Mouse (Mus musculus) cerebellum, adult 8-10 months (tissue): ENCODE results near the gene Gm49392.
"Not testable (repeated sequence)": the region's sequence is repeated elsewhere in the genome, so short reads cannot be mapped to it uniquely, and the experiment has no call there.

Experiments used
- DNase-seq: peaks from one replicate; pipeline ENCODE4 v3.0.0; 2022

Gene Gm49392

GRCm38 (mm10) chr13:60896794-60897193, at the start of gene Gm49392:
Gene Gm49392 (minus strand): TSS chr13:60896894.
- not testable (repeated sequence) for DNase-seq

DNA sequence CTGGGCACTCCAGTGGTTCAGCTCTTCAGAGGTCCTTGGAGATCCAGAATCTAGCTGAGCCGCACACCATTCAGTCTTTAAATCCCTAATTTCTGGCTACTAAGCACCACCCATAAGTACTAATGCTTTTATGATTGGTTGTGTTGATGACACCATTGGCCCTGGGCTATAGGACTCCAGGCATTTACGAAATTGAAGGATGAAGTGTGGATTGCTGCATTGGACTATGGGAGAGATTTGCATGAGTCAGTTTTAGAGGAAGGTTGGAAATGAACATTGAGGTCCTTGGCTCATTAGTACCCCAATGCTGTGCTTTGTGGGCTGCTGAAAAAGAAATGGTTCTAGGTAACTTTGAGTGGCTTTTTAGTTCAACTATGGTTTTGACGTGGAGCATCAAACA, 45.2 kb upstream of the Gm49392 start, which contains the start of gene Tpbpa:
Tpbpa (minus strand) TSS at position 101 of the 400 bp plus-strand sequence.
- not testable (repeated sequence) for DNase-seq

GRCm38 (mm10) chr13:60936500-60936901, 39.8 kb upstream of the Gm49392 start, which contains the start of the genes Gm49391 and Ctla2a:
Gene Gm49391 (minus strand): TSS chr13:60936571.
Gene Ctla2a (minus strand): TSS chr13:60936625.
- DNase-seq: no peak

DNA sequence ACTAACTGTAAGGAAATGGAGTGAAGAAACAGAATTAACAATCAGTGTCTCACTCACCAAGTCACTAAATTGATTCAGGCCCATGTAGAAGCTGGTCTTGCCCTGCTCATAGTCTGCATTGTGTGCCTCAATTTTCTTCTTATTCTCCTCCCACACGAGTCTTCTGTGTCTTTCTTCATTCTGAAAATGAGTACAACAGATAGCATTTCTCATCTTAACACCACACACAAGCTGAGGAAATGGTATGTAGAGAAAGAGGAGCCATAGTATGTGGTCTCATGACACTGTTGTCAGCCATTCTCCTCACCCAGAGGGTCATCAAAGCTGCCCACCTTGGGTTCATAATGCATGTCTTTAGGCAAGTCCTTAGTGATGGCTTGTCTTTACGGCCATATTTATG, 38.8 kb upstream of the Gm49392 start, which contains the start of gene Gm49393:
Gm49393 (minus strand) TSS at position 101 of the 400 bp plus-strand sequence.
- DNase-seq: not testable (repeated sequence)

DNA sequence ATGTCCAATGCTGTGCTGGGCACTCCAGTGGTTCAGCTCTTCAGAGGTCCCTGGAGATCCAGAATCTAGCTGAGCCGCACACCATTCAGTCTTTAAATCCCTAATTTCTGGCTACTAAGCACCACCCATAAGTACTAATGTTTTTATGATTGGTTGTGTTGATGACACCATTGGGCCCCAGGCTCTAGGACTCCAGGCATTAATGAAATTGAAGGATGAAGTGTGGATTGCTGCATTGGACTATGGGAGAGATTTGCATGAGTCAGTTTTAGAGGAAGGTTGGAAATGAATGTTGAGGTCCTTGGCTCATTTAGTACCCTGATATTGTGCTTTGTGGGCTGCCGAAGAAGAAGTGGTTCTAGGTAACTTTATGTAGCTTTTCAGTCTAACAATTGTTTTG, 8.1 kb upstream of the Gm49392 start, which contains the start of gene Tpbpb:
Tpbpb (minus strand) TSS at position 101 of the 400 bp plus-strand sequence.
- not testable (repeated sequence) for DNase-seq

- no peak for DNase-seq
Observed at GRCm38 (mm10) chr13:60897328-60897727, 634 bp upstream of the Gm49392 start, which contains the start of gene Ctla2b. Gene Ctla2b (minus strand): TSS chr13:60897447.

DNA sequence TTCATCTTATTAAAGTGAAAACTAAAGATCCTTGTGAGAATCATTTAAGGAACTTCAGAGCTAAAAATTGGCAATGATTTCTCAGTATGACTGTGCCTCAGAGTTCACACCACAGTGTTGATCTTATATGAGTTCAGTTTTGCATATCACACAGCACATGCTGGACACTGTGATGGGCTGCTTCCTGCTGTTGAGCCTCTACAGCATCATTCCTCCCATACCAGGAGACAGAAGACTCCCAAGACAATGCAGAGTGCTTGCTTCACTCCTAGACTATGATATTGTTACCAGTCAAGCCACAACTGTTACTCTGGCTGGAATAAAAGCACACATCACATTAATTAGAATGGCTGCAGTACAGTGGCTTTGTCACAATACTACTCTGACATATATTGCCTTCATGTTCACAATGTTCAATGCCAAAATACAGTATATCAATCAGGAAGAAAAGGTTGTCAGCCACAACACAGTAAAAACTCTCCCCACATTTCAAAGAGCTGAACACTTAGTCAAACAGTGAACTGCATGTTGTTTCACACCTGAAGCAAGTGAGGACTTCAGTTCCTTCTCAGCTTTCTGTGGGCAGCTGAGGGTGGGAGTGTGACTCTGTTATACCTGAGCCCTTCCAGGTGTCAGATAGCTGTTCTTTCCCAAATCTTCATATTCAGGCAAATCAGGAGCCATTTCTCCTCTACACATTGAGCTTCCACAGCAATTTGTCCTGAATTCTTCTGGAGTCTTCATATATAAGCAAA, 1.1 kb downstream of the Gm49392 start:
- DNase-seq: no peak

- no peak for DNase-seq
Observed at GRCm38 (mm10) chr13:60892301-60892700, 4.4 kb downstream of the Gm49392 start.

DNA sequence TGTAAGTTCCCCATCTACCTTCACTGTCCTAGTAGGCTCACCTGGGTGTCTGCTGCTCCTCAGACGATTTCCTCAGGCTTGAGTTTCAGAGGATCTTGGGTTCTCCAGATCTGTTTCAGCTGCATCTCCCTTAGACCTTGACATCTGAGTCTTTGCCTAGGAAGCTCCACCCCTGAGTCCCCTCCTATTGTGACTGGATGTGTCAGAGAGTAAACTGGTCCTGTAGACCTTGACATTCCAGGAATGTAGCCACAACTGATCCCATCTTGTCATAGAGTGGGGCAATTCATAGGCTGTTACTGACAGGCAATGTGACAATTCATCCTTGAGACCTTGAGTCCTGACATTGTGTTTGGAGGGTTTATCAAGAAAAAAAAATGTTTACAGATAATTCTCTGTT, 32.4 kb downstream of the Gm49392 start, which contains the start of gene 4930486L24Rik:
4930486L24Rik (minus strand) TSS at position 195 of the 400 bp plus-strand sequence.
- no peak for DNase-seq

DNA sequence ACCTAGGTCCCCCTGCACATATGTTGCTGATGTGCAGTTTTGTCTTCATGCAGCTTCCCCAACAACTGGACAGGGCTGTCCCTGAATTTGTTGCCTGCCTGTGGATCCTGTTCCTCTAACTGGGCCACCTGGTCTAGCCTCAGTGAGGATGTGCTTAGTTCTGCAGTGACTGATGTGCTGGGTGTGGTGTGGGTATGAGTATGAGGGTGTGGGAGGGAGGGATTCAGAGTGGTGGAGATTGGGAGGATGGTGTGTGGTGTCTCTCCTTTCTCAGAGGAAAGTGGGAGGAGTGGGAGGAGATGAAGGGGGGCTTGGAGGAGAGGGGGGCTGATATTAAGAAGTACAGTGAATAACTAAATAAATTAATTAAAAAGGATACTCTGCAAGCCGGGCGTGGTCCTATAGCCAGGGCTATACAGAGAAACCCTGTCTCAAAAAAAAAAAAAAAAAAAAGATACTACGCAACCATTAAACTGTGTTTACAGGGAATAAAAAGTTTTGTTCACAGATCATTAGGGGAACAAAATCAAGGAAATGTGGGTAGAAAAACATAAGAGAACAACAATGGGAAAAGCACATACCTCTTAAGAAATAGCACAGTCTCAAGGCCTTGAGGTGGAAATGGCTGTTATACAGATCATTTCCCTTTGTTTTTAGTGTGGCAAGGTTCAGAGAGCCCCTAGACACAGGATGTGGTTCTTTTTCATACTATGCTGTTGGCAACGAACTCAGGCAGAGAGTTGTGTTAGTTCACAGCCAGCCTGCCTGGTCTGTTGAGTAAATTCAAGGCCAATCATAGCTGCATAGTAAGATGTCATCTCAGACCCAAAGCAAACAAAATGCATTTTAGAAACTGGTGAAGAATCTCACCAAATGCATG, 48.2 kb downstream of the Gm49392 start:
- no peak for DNase-seq

DNA sequence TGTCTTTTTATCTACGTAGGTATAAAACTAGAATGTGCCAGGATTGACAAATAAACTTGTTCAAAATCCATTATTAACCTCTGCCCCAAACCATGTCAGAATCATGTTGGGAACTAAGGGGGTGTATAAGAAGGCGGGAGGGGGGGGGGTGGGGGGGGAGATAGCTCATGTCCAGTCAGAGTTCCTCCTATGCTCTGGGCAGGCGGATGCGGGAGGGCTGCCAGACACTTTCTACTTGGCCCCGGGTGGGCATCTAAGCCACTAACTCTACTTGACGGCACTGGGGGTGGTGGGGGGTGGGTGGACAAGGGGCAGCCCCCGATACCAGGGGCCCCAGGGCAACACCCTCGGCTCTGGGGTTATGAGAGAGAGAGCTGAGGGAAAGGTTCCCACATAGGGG, 53.5 kb downstream of the Gm49392 start:
- DNase-seq: no peak

GRCm38 (mm10) chr13:60842703-60843102, 54.0 kb downstream of the Gm49392 start:
- no peak for DNase-seq

GRCm38 (mm10) chr13:60839353-60839902, 57.3 kb downstream of the Gm49392 start:
- DNase-seq: no peak

GRCm38 (mm10) chr13:60826052-60826451, 70.6 kb downstream of the Gm49392 start:
- DNase-seq: no peak

DNA sequence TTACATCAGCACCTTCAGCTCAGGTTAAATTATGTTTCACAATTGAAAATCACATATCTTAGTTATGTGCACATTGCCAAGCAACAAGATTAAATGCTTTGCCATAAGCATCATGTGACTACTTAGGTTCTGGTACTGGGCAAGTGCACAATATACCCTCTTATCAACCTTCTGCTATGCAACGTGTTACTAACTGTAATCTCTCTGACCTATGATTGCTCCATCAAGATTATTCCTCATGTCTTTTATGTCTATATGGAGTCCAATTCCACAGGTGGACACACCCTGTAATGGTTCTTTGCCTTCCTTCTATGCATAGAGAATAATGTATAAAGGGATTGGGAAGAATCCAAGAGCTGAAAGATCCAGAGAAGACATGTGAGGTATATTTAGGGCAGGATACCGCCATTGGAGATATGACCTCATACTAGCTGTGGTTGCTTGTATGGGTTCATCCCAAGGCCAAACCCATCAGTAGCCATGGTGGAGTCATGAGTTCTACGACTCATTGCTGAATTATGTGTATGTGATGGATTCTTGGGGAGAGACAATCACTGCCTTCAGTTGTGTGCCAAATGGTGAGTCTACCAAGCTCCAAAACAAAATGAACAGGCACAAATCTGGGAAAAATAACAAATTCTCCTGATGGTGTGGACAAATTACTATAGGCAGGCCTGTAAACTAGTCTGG, 76.1 kb downstream of the Gm49392 start:
- no peak for DNase-seq

GRCm38 (mm10) chr13:60819469-60819868, 77.2 kb downstream of the Gm49392 start:
- no peak for DNase-seq

DNA sequence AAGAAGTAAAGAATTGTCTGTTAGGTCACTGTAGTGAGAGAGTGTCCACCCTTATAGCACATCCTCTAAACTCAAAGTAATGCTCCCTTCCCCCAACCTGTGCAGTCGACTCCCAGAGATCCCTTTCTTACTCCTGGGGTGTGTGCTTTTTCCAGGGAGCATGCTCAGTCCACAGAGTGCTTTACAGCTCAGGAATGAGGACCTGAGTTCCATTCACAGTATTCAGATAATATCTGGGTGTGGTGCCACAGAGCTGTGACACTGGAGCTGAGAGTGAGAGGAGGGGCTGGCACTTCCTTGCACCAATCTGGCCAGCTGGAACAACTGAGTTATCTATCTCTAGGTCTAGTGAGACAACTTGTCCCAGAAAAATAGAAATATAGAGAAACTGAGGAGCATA, 83.0 kb downstream of the Gm49392 start:
- no peak for DNase-seq

- no peak for DNase-seq
Observed at GRCm38 (mm10) chr13:60812768-60813167, 83.9 kb downstream of the Gm49392 start.

DNA sequence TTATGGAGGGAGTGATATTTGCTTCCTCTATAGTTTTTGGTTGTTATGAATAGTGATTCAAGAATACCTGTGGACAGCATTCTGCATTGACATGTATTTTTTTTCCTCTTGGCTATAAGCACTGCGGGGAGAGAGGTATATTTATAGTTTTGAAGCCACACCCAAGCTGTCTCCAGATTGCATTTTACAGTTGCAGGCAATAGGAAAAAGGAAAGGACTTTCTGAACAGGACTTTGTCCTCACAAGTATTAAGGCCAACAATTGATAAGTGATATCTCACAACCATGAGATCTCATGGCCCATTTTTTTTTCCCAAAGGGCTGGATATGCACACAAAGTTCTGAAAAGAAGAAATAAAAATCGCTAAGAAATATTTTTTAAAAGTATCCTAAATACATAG, 87.0 kb downstream of the Gm49392 start:
- no peak for DNase-seq

GRCm38 (mm10) chr13:60802749-60803148, 93.9 kb downstream of the Gm49392 start, which contains the start of gene Ctsll3:
Gene Ctsll3 (minus strand): TSS chr13:60802849.
- DNase-seq: no peak
